Mouse (Mus musculus): ENCODE results near the gene Sphk2. TPM values are rescaled to one million over a fixed set of nuclear protein-coding genes. Genes with fewer than 3 reads are reported as not detected.
A peak's percentile ranks its signal among the peaks of the same experiment; 100 is the strongest.

Gene Sphk2
- polyA plus RNA-seq, 1 experiment from 2014 or later, result 14.9 TPM

GRCm38 (mm10) chr7:45704046-45704559, 13.7 kb downstream of the Sphk2 start:
- Histone ChIP-seq H3K4me3 (ENCODE audit: low read depth, low read length) (peak overlapping the region; percentile 52), H3K4me1 (ENCODE audit: control insufficient read depth, insufficient read depth, low read length) (peaks cover 63% of the 10 kb centered on the region), H3K27me3 (ENCODE audit: control insufficient read depth, insufficient read depth, low read length) (peaks cover 12% of the 10 kb centered on the region), H3K36me3 (ENCODE audit: control insufficient read depth, insufficient read depth, low read length) (no peaks in the 10 kb centered on the region), H3K9me3 (ENCODE audit: control insufficient read depth, low read length) (no peaks in the 10 kb centered on the region), H3K27ac (ENCODE audit: low read depth, low read length) (peak overlapping the region; percentile 73), H3K9ac (ENCODE audit: low read length) (peak overlapping the region; percentile 54), H3K4me2 (peak overlapping the region; percentile 98)
- under 1% methylated on average over 13 of the region's 13 CpGs for WGBS
- DNase-seq (ENCODE audit: low spot score, missing footprints) (peak; percentile 98), ATAC-seq (ENCODE audit: low FRiP score) (peak; percentile 49)

- H3K9ac ChIP-seq (ENCODE audit: low read length), result peak overlapping the region; percentile 54
- WGBS, result 46% methylated on average over 12 of the region's 12 CpGs
- peaks cover 58% of the 10 kb centered on the region for H3K4me1 ChIP-seq (ENCODE audit: control insufficient read depth, insufficient read depth, low read length)
- peak overlapping the region; percentile 73 for H3K27ac ChIP-seq (ENCODE audit: low read depth, low read length)
- no peak for DNase-seq (ENCODE audit: low spot score, missing footprints)
- H3K4me2 ChIP-seq, result peak overlapping the region; percentile 98
- H3K27me3 ChIP-seq (ENCODE audit: control insufficient read depth, insufficient read depth, low read length), result peaks cover 18% of the 10 kb centered on the region
- no peaks in the 10 kb centered on the region for H3K9me3 ChIP-seq (ENCODE audit: control insufficient read depth, low read length)
- no peak for ATAC-seq (ENCODE audit: low FRiP score)
- peak overlapping the region; percentile 52 for H3K4me3 ChIP-seq (ENCODE audit: low read depth, low read length)
- no peaks in the 10 kb centered on the region for H3K36me3 ChIP-seq (ENCODE audit: control insufficient read depth, insufficient read depth, low read length)
Measured at GRCm38 (mm10) chr7:45703521-45704033, 14.2 kb downstream of the Sphk2 start.

- peak overlapping the region; percentile 98; the same call in 1 of the 2 replicates for H3K4me2 ChIP-seq
- 88% methylated on average over 17 of the region's 17 CpGs for WGBS
- ATAC-seq (ENCODE audit: low FRiP score) (no peak), DNase-seq (ENCODE audit: low spot score, missing footprints) (no peak)
- H3K36me3 ChIP-seq (ENCODE audit: control insufficient read depth, insufficient read depth, low read length), result no peaks in the 10 kb centered on the region
- no peaks in the 10 kb centered on the region for H3K9me3 ChIP-seq (ENCODE audit: control insufficient read depth, low read length)
- no peak overlapping the region for H3K9ac ChIP-seq (ENCODE audit: low read length)
- H3K27ac ChIP-seq (ENCODE audit: low read depth, low read length), result no peak overlapping the region
- H3K4me3 ChIP-seq (ENCODE audit: low read depth, low read length), result no peak overlapping the region
- H3K4me1 ChIP-seq (ENCODE audit: control insufficient read depth, insufficient read depth, low read length), result peaks cover 52% of the 10 kb centered on the region
- H3K27me3 ChIP-seq (ENCODE audit: control insufficient read depth, insufficient read depth, low read length), result peaks cover 22% of the 10 kb centered on the region
Measured at GRCm38 (mm10) chr7:45702809-45703520, 14.8 kb downstream of the Sphk2 start.

GRCm38 (mm10) chr7:45702316-45702715, 15.5 kb downstream of the Sphk2 start:
- Histone ChIP-seq H3K27me3 (ENCODE audit: control insufficient read depth, insufficient read depth, low read length) (peaks cover 22% of the 10 kb centered on the region), H3K4me3 (ENCODE audit: low read depth, low read length) (no peak overlapping the region), H3K27ac (ENCODE audit: low read depth, low read length) (no peak overlapping the region), H3K4me1 (ENCODE audit: control insufficient read depth, insufficient read depth, low read length) (peaks cover 45% of the 10 kb centered on the region), H3K4me2 (no peak overlapping the region), H3K9me3 (ENCODE audit: control insufficient read depth, low read length) (no peaks in the 10 kb centered on the region), H3K36me3 (ENCODE audit: control insufficient read depth, insufficient read depth, low read length) (no peaks in the 10 kb centered on the region), H3K9ac (ENCODE audit: low read length) (no peak overlapping the region)
- DNase-seq (ENCODE audit: low spot score, missing footprints) (no peak), ATAC-seq (ENCODE audit: low FRiP score) (no peak)
- WGBS, result 96% methylated on average over 11 of the region's 11 CpGs

GRCm38 (mm10) chr7:45701607-45702006, 16.2 kb downstream of the Sphk2 start:
- no peak for DNase-seq (ENCODE audit: low spot score, missing footprints)
- peaks cover 38% of the 10 kb centered on the region for H3K4me1 ChIP-seq (ENCODE audit: control insufficient read depth, insufficient read depth, low read length)
- H3K27ac ChIP-seq (ENCODE audit: low read depth, low read length), result no peak overlapping the region
- H3K4me2 ChIP-seq, result peak overlapping the region; percentile 0; the same call in 1 of the 2 replicates
- H3K9me3 ChIP-seq (ENCODE audit: control insufficient read depth, low read length), result no peaks in the 10 kb centered on the region
- no peak for ATAC-seq (ENCODE audit: low FRiP score)
- no peak overlapping the region for H3K9ac ChIP-seq (ENCODE audit: low read length)
- H3K36me3 ChIP-seq (ENCODE audit: control insufficient read depth, insufficient read depth, low read length), result no peaks in the 10 kb centered on the region
- 88% methylated on average over 11 of the region's 11 CpGs for WGBS
- peaks cover 22% of the 10 kb centered on the region for H3K27me3 ChIP-seq (ENCODE audit: control insufficient read depth, insufficient read depth, low read length)
- H3K4me3 ChIP-seq (ENCODE audit: low read depth, low read length), result peak overlapping the region; percentile 7; the same call in 1 of the 2 replicates

- peak overlapping the region; percentile 42; the same call in 1 of the 2 replicates for H3K27ac ChIP-seq (ENCODE audit: low read depth, low read length)
- WGBS, result 27% methylated on average over 11 of the region's 11 CpGs
- H3K27me3 ChIP-seq (ENCODE audit: control insufficient read depth, insufficient read depth, low read length), result peaks cover 22% of the 10 kb centered on the region
- ATAC-seq (ENCODE audit: low FRiP score) (no peak), DNase-seq (ENCODE audit: low spot score, missing footprints) (no peak)
- no peaks in the 10 kb centered on the region for H3K9me3 ChIP-seq (ENCODE audit: control insufficient read depth, low read length)
- peak overlapping the region; percentile 7; the same call in 1 of the 2 replicates for H3K4me3 ChIP-seq (ENCODE audit: low read depth, low read length)
- H3K9ac ChIP-seq (ENCODE audit: low read length), result peak overlapping the region; percentile 45
- no peaks in the 10 kb centered on the region for H3K36me3 ChIP-seq (ENCODE audit: control insufficient read depth, insufficient read depth, low read length)
- H3K4me1 ChIP-seq (ENCODE audit: control insufficient read depth, insufficient read depth, low read length), result peaks cover 33% of the 10 kb centered on the region
- peak overlapping the region; percentile 82 for H3K4me2 ChIP-seq
Measured at GRCm38 (mm10) chr7:45701072-45701471, 16.7 kb downstream of the Sphk2 start.

GRCm38 (mm10) chr7:45700301-45701015, 17.3 kb downstream of the Sphk2 start:
- WGBS, result 1% methylated on average over 20 of the region's 20 CpGs
- H3K36me3 ChIP-seq (ENCODE audit: control insufficient read depth, insufficient read depth, low read length), result no peaks in the 10 kb centered on the region
- H3K27ac ChIP-seq (ENCODE audit: low read depth, low read length), result no peak overlapping the region; the same call in 1 of the 2 replicates
- H3K4me2 ChIP-seq, result peak overlapping the region; percentile 82
- H3K9me3 ChIP-seq (ENCODE audit: control insufficient read depth, low read length), result no peaks in the 10 kb centered on the region
- peak overlapping the region; percentile 67 for H3K9ac ChIP-seq (ENCODE audit: low read length)
- peaks cover 27% of the 10 kb centered on the region for H3K4me1 ChIP-seq (ENCODE audit: control insufficient read depth, insufficient read depth, low read length)
- DNase-seq (ENCODE audit: low spot score, missing footprints) (peak; percentile 97), ATAC-seq (ENCODE audit: low FRiP score) (peak; percentile 34)
- peaks cover 22% of the 10 kb centered on the region for H3K27me3 ChIP-seq (ENCODE audit: control insufficient read depth, insufficient read depth, low read length)
- H3K4me3 ChIP-seq (ENCODE audit: low read depth, low read length), result peak overlapping the region; percentile 37

- Histone ChIP-seq H3K4me1 (ENCODE audit: control insufficient read depth, insufficient read depth, low read length) (peaks cover 26% of the 10 kb centered on the region), H3K9me3 (ENCODE audit: control insufficient read depth, low read length) (no peaks in the 10 kb centered on the region), H3K27ac (ENCODE audit: low read depth, low read length) (no peak within 1 kb of the TSS; the same call in 1 of the 2 replicates), H3K27me3 (ENCODE audit: control insufficient read depth, insufficient read depth, low read length) (peaks cover 22% of the 10 kb centered on the region), H3K4me2 (peak within 1 kb of the TSS; percentile 82), H3K4me3 (ENCODE audit: low read depth, low read length) (peak within 1 kb of the TSS; percentile 37), H3K36me3 (ENCODE audit: control insufficient read depth, insufficient read depth, low read length) (no peaks in the 10 kb centered on the region), H3K9ac (ENCODE audit: low read length) (peak within 1 kb of the TSS; percentile 67)
- WGBS, result 1% methylated on average over 36 of the region's 36 CpGs
- ATAC-seq (ENCODE audit: low FRiP score), result no peak
- DNase-seq (ENCODE audit: low spot score, missing footprints), result peak; percentile 92
Measured at GRCm38 (mm10) chr7:45699523-45700141, 18.2 kb downstream of the Sphk2 start, which contains the start of gene Car11. TSS of gene Car11 (plus strand) at chr7:45699843.
